Mouse (Mus musculus): ENCODE data around the gene Plcl2. TPM values are rescaled to one million over a fixed set of nuclear protein-coding genes. Genes with fewer than 3 reads are reported as not detected.
"Not testable (repeated sequence)": the region's sequence is repeated elsewhere in the genome, so short reads cannot be mapped to it uniquely, and the experiment has no call there.

Plcl2 gene
- total RNA-seq, 2 experiments from 2014 or later, result 36.7 to 38.0 TPM

- DNase-seq (ENCODE audit: low spot score), result no peak
Measured at GRCm38 (mm10) chr17:50667596-50667995, 158.4 kb downstream of the Plcl2 start.

GRCm38 (mm10) chr17:50668681-50669208 lies 159.5 kb downstream of the Plcl2 start:
- DNase-seq (ENCODE audit: low spot score), result no peak

- no peak for DNase-seq (ENCODE audit: low spot score)
Measured at GRCm38 (mm10) chr17:50671416-50671815, 162.2 kb downstream of the Plcl2 start.

GRCm38 (mm10) chr17:50674580-50674979 lies 165.4 kb downstream of the Plcl2 start:
- no peak for DNase-seq (ENCODE audit: low spot score)

- no peak for DNase-seq (ENCODE audit: low spot score)
Measured at GRCm38 (mm10) chr17:50675231-50675630, 166.0 kb downstream of the Plcl2 start.

- no peak for DNase-seq (ENCODE audit: low spot score)
Measured at GRCm38 (mm10) chr17:50677334-50677733, 168.1 kb downstream of the Plcl2 start.

- DNase-seq (ENCODE audit: low spot score), result peak; percentile 67
Measured at GRCm38 (mm10) chr17:50677978-50678712, 168.9 kb downstream of the Plcl2 start.

GRCm38 (mm10) chr17:50678748-50679147 lies 169.5 kb downstream of the Plcl2 start:
- no peak for DNase-seq (ENCODE audit: low spot score)

GRCm38 (mm10) chr17:50679613-50680534 lies 170.7 kb downstream of the Plcl2 start:
- DNase-seq (ENCODE audit: low spot score), result no peak

- DNase-seq (ENCODE audit: low spot score), result peak; percentile 56
Measured at GRCm38 (mm10) chr17:50682696-50683095, 173.5 kb downstream of the Plcl2 start.

- DNase-seq (ENCODE audit: low spot score), result no peak
Measured at GRCm38 (mm10) chr17:50684960-50685645, 175.9 kb downstream of the Plcl2 start.

GRCm38 (mm10) chr17:50687670-50688069 lies 178.5 kb downstream of the Plcl2 start:
- DNase-seq (ENCODE audit: low spot score), result no peak

- no peak for DNase-seq (ENCODE audit: low spot score)
Measured at GRCm38 (mm10) chr17:50688135-50688534, 178.9 kb downstream of the Plcl2 start.

GRCm38 (mm10) chr17:50698410-50698809 lies 189.2 kb downstream of the Plcl2 start:
- DNase-seq (ENCODE audit: low spot score), result not testable (repeated sequence)

- DNase-seq (ENCODE audit: low spot score), result no peak
Measured at GRCm38 (mm10) chr17:50710497-50711222, 201.5 kb downstream of the Plcl2 start.

- no peak for DNase-seq (ENCODE audit: low spot score)
Measured at GRCm38 (mm10) chr17:50717586-50717985, 208.4 kb downstream of the Plcl2 start.

- no peak for DNase-seq (ENCODE audit: low spot score)
Measured at GRCm38 (mm10) chr17:50724376-50724775, 215.2 kb downstream of the Plcl2 start.

GRCm38 (mm10) chr17:50726265-50726664 lies 217.1 kb downstream of the Plcl2 start:
- no peak for DNase-seq (ENCODE audit: low spot score)

- no peak for DNase-seq (ENCODE audit: low spot score)
Measured at GRCm38 (mm10) chr17:50729031-50729430, 219.8 kb downstream of the Plcl2 start.

GRCm38 (mm10) chr17:50729577-50729976 lies 220.4 kb downstream of the Plcl2 start:
- DNase-seq (ENCODE audit: low spot score), result no peak

- no peak for DNase-seq (ENCODE audit: low spot score)
Measured at GRCm38 (mm10) chr17:50730896-50731295, 221.7 kb downstream of the Plcl2 start.
